Mouse (Mus musculus) CH12F3 (cell line): ENCODE data around the gene Pnpla1.

ENCODE experiments used
- in situ Hi-C: fragments of 300-500 bp; cut with MboI; formaldehyde crosslinking; loops from 2 replicates; pipeline ENCODE4 v1.14.3; 2020; ENCODE audit warnings: low sequenced_read_pairs

The Pnpla1 gene

DNA sequence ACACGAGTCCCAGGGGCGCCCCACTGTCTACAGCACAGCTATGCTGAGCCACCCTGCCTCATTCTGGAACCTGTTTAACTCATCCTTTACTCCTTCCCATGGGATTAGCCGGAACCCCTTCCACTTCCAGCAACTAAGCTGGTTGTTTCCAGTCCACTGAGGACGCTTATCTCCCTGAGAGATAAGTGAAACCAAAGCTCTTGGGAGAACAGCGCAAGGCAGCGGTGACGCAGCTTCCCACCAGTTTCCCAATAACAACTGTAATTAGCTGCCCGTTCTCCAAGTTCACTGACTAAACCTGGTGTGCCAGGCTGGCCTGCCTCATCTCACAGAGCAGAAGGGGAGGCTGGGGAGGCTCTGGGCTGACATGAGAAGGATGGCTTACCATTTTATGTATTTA is 62.9 kb downstream of the Pnpla1 start:
- in situ Hi-C loops, result no loop called here

DNA sequence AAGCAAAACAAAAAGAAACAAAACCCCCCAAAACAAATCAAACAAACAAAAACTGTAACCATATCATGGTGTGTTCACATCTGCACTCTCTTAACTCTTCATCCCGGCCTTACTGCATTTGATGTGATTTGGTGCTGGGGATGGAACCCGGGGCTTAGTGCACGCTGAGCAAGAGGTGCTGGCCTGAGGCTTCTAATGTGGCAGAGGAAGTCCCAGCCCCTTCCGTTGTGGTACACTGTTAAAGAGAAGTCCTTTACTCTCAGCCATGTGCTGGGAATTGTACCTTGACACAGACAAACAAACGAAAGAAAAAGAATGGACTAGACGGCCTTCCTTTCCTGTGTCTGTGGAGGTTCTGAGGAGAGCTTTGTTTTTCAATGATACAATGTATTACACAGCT is 63.9 kb downstream of the Pnpla1 start:
- in situ Hi-C loops, result no loop called here

DNA sequence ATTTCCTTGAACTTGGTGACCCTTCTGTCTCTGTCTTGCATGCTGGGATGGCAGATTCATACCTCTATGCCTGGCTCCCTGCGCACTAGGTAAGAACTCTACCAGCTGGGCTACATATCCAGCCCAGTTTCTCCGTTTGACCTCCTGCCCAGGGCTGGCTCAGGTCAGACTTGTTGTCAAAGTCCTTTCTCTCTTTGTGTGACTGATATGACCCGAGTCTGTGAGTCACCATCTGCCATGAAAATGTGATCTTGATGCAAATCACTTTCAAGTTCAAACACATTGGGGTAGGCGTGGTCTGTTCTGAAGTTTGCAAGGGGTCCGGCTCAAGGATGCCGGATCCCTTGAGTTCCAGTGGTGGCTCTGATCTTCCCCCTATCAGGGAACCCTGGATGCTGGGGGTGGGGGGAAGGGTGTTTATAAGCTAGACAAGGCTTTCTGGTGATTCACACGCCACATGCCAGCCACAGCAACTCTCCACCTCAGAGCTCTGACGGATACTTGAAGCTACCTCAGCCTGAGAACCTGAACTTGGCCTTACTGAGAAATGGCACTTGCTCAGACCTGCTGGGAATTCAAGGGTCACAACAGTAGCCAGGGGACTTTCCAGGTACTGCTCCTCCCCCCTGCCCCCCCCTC is 66.9 kb downstream of the Pnpla1 start:
- in situ Hi-C loops, result no loop called here

DNA sequence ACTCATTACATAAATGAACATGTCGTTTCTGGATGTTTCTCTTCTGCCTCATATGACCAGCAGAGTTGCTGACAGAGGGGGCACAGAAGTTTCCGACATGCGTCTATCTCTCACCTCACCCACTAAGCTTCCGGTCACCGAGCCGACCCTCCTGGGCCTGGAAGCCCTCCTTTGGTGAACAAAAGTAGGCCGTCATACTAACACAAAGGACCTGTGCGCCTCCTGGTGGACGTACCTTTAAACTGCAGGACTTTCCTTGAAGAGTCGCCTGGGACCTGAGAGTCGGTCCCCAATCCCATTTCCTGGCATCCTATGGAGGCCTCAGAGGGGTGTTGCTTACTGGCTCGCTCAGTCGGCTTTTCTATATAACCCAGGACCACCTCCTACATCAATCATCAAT is 68.2 kb downstream of the Pnpla1 start:
- in situ Hi-C loops, result no loop called here

DNA sequence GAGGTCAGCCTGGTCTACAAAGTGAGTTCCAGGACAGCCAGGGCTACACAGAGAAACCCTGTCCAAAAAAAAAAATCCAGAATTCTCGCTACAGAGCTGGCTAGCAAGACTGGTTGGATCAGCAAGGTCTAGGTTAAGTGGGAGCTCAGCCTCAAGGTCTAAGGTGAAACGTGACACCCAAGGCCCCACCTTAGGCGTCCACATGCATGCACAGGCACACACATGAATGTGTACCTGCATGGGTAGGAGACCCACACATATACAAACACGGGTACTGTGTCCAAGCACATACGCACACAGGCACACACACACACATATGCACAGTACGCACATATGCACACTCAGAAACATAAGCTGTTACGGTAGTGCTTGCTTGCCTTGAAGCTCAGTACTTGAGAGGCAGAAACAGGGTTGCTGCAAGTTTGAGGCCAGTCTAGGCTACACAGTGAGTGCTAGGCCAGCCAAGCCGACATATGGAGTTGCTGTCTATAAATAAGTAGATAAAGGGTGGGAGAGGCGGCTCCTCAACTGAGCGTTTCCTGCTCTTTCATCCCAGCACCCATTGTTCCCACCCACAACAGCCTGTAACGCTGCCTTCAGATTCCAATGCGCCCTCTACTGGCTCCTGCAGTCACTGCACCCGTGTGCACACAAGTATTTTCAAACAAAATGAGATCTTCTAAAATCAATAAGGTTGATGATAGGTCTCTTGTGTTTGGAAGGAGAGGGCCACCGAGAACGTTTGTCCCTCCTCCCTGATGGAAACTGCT is 68.8 kb downstream of the Pnpla1 start:
- in situ Hi-C loops, result no loop called here

DNA sequence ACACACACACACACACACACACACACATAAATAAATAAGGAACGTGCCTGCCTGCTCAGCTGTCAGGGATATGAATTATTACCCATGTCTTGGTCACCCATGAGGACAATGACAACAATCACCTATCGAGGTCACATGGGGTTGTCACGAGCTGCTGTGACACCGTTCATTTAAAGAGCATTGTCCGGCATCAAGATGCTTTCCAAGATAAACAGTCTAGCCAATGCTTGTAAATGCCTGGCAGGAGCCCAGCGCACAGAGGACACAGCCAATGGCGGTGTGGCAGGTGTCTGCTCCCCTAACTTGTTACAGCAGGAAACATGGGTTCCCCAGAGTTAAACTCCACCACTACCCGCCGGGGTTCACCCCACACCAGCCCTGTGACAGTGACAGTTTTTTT is 69.8 kb downstream of the Pnpla1 start:
- in situ Hi-C loops, result no loop called here

- in situ Hi-C loops, result no loop called here
Measured at GRCm38 (mm10) chr17:28929369-28929768, 71.2 kb downstream of the Pnpla1 start.

DNA sequence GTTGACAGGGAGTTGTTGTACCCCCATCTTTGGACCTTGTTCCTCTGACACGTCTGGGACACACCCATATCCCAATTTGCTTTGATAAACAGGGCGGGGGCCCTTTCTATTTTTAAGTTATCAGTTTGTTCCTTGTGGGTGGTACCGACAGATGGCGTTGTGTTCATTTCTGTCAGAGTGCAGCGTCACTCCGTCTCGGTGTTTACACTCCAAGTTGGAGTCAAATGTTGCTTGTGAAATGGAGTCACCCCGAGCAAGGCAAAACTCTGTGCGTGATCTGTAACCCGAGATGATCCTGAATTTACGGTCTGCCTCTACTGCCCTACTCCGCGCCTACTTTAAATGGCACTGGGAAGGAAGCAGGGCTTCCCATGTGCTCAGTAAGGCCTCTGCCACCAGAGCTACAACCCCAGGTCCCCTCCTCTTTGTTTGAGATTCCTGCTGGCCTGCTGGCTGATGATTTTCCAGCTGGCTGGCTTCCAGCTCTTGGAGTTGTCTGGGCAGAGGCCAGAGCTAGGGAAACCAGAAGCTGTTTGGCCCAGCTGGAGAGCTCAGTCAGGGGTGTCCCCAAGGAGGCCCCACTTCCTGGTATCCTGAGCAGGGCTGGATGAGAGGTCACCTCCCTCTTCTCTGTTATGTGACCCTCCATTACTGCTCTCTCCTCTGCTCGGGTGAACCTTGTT is 72.3 kb downstream of the Pnpla1 start:
- in situ Hi-C loops, result no loop called here

DNA sequence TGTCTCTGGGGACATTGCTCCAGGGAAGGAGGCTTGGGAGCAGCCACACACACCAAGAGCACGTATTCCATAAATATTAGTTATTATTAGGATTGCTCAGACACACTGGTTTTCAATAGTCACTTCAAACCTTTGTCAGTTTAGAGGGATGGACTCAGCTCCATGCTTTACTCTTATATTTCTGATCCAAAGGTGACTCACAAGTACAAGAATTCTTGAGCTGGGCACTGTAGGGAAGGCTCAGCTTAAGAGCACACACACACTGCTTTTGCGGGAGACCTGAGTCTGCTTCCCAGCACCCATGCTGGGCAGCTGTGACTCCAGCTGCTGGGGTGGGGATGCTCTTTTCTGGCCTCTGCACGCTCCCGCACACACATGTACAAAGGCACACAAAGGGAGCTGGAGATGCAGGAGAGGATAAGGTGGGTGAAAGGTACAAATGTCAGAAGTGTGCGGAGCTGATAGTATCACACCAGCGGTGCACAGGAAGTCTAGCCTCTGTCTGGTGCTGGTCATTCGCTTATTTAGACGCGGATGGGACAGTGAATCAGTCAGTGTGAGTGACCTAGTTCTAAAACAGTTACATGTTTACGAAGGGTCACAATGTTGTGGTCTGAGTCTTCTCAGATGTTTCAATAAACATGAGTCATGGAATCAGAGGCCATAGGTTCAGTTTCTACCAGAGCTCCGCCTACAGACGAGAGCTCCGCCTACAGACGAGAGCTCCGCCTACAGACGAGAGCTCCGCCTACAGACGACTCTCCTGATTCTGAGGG is 73.4 kb downstream of the Pnpla1 start:
- in situ Hi-C loops, result no loop called here

- in situ Hi-C loops, result no loop called here
Measured at GRCm38 (mm10) chr17:28932274-28932673, 74.1 kb downstream of the Pnpla1 start.

DNA sequence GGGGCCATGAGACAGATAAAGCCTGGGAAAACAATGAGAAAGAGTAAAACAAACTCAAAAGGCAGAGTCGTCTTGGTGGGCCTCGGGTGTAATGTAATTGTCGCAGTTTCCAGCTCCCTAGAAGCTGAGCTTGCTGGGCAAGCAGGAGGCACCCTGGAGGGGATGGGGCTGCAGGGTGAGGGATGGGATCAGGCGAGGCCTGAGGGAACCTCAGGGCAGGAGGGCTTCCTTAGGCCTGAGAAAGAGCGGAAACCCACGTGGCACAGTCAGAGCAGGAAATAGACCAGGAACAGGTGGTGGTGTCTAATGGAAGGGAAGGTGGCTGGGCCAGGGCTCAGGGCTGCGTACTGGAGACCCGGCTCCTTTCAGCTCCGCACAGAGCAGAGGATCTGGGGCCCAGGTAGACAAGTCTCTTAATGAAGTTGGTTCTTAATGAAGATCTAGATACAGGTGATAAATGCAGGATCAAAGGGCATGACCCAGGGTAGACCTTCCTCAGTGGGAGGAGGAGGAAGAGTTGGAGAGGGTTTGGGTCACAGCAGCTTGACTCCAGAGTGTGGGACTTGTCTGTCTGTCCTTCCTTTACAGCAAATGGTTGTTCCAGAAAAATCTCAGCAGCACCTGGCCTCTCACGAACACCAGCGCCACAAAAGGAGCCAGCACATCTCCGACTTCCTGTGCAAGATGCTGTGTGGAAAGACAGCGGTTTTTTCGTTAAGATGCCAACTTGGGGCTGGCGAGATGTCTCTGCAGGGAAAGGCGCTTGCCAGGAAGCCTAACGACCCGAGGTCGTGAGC is 76.1 kb downstream of the Pnpla1 start:
- in situ Hi-C loops, result no loop called here

DNA sequence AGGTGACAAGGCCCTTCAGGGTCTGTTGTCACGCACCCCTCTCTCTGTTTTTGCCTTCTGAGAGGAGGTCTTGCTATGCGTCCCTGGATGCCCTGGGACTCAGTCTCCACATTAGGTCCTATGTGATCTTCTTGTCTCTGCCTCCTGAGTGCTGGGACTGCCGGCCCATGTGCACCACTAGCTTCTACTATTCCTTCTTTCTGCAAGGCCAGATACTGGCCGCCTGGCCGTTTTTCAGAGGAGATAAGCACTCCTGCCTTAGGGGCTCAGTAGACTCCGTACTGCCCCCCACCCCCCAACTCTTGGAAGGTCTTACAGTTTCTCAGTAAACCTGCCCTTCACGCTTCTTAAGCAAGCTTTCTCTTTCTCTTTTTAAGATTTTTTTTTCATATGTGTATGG is 77.9 kb downstream of the Pnpla1 start:
- in situ Hi-C loops, result no loop called here

DNA sequence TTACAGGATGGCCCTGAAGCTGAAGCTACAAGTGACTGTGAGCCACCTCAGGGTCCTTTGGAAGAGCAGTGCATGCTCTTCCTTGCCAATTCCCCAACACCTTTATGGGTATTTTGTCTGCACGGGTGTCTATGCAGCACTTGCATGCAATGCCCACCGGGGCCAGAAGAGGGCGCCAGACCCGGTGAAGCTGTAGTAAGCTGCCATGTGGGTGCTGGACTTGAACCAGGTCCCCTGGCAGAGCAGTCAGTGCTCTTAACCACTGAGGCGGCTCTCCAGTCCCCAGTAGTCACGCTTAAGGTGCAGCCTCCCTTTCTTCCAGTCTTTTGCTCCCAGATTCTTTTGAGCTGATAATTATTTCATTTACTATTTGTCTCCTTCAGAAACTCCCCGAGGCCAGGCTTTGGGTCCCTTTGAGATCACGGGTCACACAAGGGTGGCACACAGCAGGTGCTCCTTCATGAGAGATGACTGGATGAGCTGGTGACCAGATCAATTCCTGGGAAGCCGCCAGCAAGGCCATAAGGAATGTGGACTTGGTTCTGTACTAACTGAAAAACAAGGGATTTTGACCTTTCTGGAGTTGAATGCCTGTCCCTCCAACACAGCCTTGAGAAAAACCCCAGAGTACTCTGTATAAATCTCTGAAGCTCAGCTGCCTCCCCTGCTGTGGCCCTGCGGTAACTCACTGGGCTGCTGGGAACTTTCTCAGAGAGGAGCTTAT is 78.6 kb downstream of the Pnpla1 start:
- in situ Hi-C loops, result no loop called here
